10 mouse cellular contexts compared by ENCODE assay signal in genomic region chr11:74590239-74590596, GRCm38 (mm10). TPM values are rescaled to one million over a fixed set of nuclear protein-coding genes. Genes with fewer than 3 reads are reported as not detected.
A peak's percentile ranks its signal among the peaks of the same experiment; 100 is the strongest.
DNase-seq lines count a peak whose midpoint lies in the region; ATAC-seq and TF ChIP-seq lines count a peak whose summit lies in the region.
"Had no signal": no experiment of that assay in that cellular context is flagged by ENCODE, and none has a peak within 500 bp of the region (broad histone marks: within the 10 kb centered on the region; RNA-seq: fewer than 3 reads in every experiment).

No protein-coding gene starts in this region.

- no peak overlapping the region for H3K9ac ChIP-seq in kidney, embryonic 14.5 days (ENCODE audit: low read depth, low read length)
- H3K9ac ChIP-seq in embryonic facial prominence, embryonic 12.5 days = peak overlapping the region; percentile 29; the same call in 1 of the 2 replicates
- peak overlapping the region; percentile 61 for H3K9ac ChIP-seq in hindbrain, postnatal 0 days (replicated peaks; ENCODE audit: low read length)
- peak overlapping the region; percentile 78 for H3K9ac ChIP-seq in midbrain, postnatal 0 days (replicated peaks; ENCODE audit: low read length, poor library complexity, severe bottlenecking)

- no peak for ATAC-seq in kidney, embryonic 14.5 days (ENCODE audit: low FRiP score, low TSS enrichment)
- no peak for ATAC-seq in embryonic facial prominence, embryonic 12.5 days (ENCODE audit: insufficient number of reproducible peaks, insufficient read depth, low FRiP score, low TSS enrichment)
- ATAC-seq in hindbrain, postnatal 0 days = no peak; the same call in 1 of the 2 replicates
- peak; percentile 10; the same call in 1 of the 2 replicates for ATAC-seq in midbrain, postnatal 0 days (ENCODE audit: low FRiP score)

- H3K4me1 ChIP-seq in kidney, embryonic 14.5 days (ENCODE audit: control insufficient read depth, insufficient read depth, low read length) = peaks cover 4% of the 10 kb centered on the region; the same call in 1 of the 2 replicates
- H3K4me1 ChIP-seq in embryonic facial prominence, embryonic 12.5 days = peaks cover 8% of the 10 kb centered on the region; the same call in 1 of the 2 replicates
- H3K4me1 ChIP-seq in hindbrain, postnatal 0 days (ENCODE audit: insufficient read depth, low read length) = peaks cover 11% of the 10 kb centered on the region; the same call in 1 of the 2 replicates
- peaks cover 10% of the 10 kb centered on the region; the same call in 1 of the 2 replicates for H3K4me1 ChIP-seq in midbrain, postnatal 0 days (ENCODE audit: insufficient read depth, low read length)

- no peaks in the 10 kb centered on the region for H3K9me3 ChIP-seq in kidney, embryonic 14.5 days (ENCODE audit: control insufficient read depth, low read length)
- no peaks in the 10 kb centered on the region for H3K9me3 ChIP-seq in embryonic facial prominence, embryonic 12.5 days
- no peaks in the 10 kb centered on the region for H3K9me3 ChIP-seq in hindbrain, postnatal 0 days (ENCODE audit: low read length)
- H3K9me3 ChIP-seq in midbrain, postnatal 0 days (ENCODE audit: low read length) = no peaks in the 10 kb centered on the region

- H3K36me3 ChIP-seq in kidney, embryonic 14.5 days (ENCODE audit: control insufficient read depth, insufficient read depth, low read length) = no peaks in the 10 kb centered on the region
- no peaks in the 10 kb centered on the region for H3K36me3 ChIP-seq in embryonic facial prominence, embryonic 12.5 days
- no peaks in the 10 kb centered on the region for H3K36me3 ChIP-seq in hindbrain, postnatal 0 days (ENCODE audit: insufficient read depth, low read length)
- H3K36me3 ChIP-seq in midbrain, postnatal 0 days (ENCODE audit: insufficient read depth, low read length) = no peaks in the 10 kb centered on the region

- peak overlapping the region; percentile 65 for H3K4me2 ChIP-seq in kidney, embryonic 14.5 days (replicated peaks; ENCODE audit: low read depth, low read length)
- H3K4me2 ChIP-seq in embryonic facial prominence, embryonic 12.5 days (replicated peaks) = peak overlapping the region; percentile 71
- peak overlapping the region; percentile 65 for H3K4me2 ChIP-seq in hindbrain, postnatal 0 days (ENCODE audit: low read depth, low read length)
- peak overlapping the region; percentile 66 for H3K4me2 ChIP-seq in midbrain, postnatal 0 days (ENCODE audit: low read depth, low read length, poor library complexity, severe bottlenecking)

- H3K4me3 ChIP-seq in kidney, embryonic 14.5 days (ENCODE audit: low read length) = peak overlapping the region; percentile 42
- H3K4me3 ChIP-seq in embryonic facial prominence, embryonic 12.5 days = peak overlapping the region; percentile 40
- peak overlapping the region; percentile 50 for H3K4me3 ChIP-seq in hindbrain, postnatal 0 days (ENCODE audit: low read length)
- H3K4me3 ChIP-seq in midbrain, postnatal 0 days (ENCODE audit: low read depth, low read length) = peak overlapping the region; percentile 57

- no peak for TF ChIP-seq CTCF in hindbrain, postnatal 0 days (IDR thresholded peaks at IDR 0.05; ENCODE audit: low read depth)
- TF ChIP-seq CTCF in midbrain, postnatal 0 days (IDR thresholded peaks at IDR 0.05) = no peak

- under 1% methylated on average over 25 of the region's 25 CpGs for WGBS in kidney, embryonic 14.5 days
- WGBS in embryonic facial prominence, embryonic 12.5 days = under 1% methylated on average over 25 of the region's 25 CpGs
- WGBS in hindbrain, postnatal 0 days = under 1% methylated on average over 25 of the region's 25 CpGs
- WGBS in midbrain, postnatal 0 days = under 1% methylated on average over 25 of the region's 25 CpGs

- peaks cover 45% of the 10 kb centered on the region for H3K27me3 ChIP-seq in kidney, embryonic 14.5 days (ENCODE audit: control insufficient read depth, insufficient read depth, low read length)
- peaks cover 55% of the 10 kb centered on the region for H3K27me3 ChIP-seq in embryonic facial prominence, embryonic 12.5 days
- no peaks in the 10 kb centered on the region; the same call in 1 of the 2 replicates for H3K27me3 ChIP-seq in hindbrain, postnatal 0 days (ENCODE audit: insufficient read depth, low read length)
- H3K27me3 ChIP-seq in midbrain, postnatal 0 days (ENCODE audit: insufficient read depth, low read length) = no peaks in the 10 kb centered on the region

- H3K27ac ChIP-seq in kidney, embryonic 14.5 days (ENCODE audit: low read depth, low read length) = no peak overlapping the region
- no peak overlapping the region for H3K27ac ChIP-seq in embryonic facial prominence, embryonic 12.5 days
- peak overlapping the region; percentile 81 for H3K27ac ChIP-seq in hindbrain, postnatal 0 days
- peak overlapping the region; percentile 75 for H3K27ac ChIP-seq in midbrain, postnatal 0 days (ENCODE audit: low read depth, low read length)

- no peak for DNase-seq in kidney, adult 8-10 months
- no peak for DNase-seq in hindbrain, postnatal 0 days (ENCODE audit: low spot score)
- no peak for DNase-seq in midbrain, postnatal 0 days (ENCODE audit: low spot score)
- DNase-seq in retina, postnatal 1 day = no peak
- no peak for DNase-seq in frontal cortex, postnatal 10 days (ENCODE audit: low spot score in 2 of 2)
- DNase-seq in retina, embryonic 14.5 days (ENCODE audit: low spot score) = no peak
- DNase-seq: thymus, adult 18-20 months had no signal

RNA-seq across cellular contexts. Expression of gene Rap1gap2, which starts 20.5 kb away (rescaled TPM):
- polyA plus RNA-seq in kidney, embryonic 14.5 days (2014; fragmentation: Nextera tagmentation; extraction: Ambion mirVana) = 4.1 and 5.0 TPM in 2 replicates
- polyA plus RNA-seq in embryonic facial prominence, embryonic 12.5 days (2016; fragmentation: Nextera tagmentation; extraction: Ambion mirVana) = 3.6 and 3.7 TPM in 2 replicates
- total RNA-seq in hindbrain, postnatal 0 days (2014; rRNA removed) = 48.5 and 55.5 TPM in 2 replicates
- polyA plus RNA-seq in hindbrain, postnatal 0 days (2015; fragmentation: Nextera tagmentation; extraction: Ambion mirVana) = 9.9 and 11.1 TPM in 2 replicates
- total RNA-seq in midbrain, postnatal 0 days (2014; rRNA removed) = 48.2 and 49.1 TPM in 2 replicates
- polyA plus RNA-seq in midbrain, postnatal 0 days (2015; fragmentation: Nextera tagmentation; extraction: Ambion mirVana) = 11.0 and 12.1 TPM in 2 replicates

RNA-seq across cellular contexts. Expression of gene Ccdc92b, which starts 29.2 kb away (rescaled TPM):
- polyA plus RNA-seq in kidney, embryonic 14.5 days (2014; fragmentation: Nextera tagmentation; extraction: Ambion mirVana) = 0.12 and 0.19 TPM in 2 replicates
- 1.4 and 2.0 TPM in 2 replicates for polyA plus RNA-seq in embryonic facial prominence, embryonic 12.5 days (2016; fragmentation: Nextera tagmentation; extraction: Ambion mirVana)
- total RNA-seq in hindbrain, postnatal 0 days (2014; rRNA removed) = 16.8 and 19.5 TPM in 2 replicates
- polyA plus RNA-seq in hindbrain, postnatal 0 days (2015; fragmentation: Nextera tagmentation; extraction: Ambion mirVana) = 3.4 TPM in 2 replicates
- total RNA-seq in midbrain, postnatal 0 days (2014; rRNA removed) = 12.4 and 14.6 TPM in 2 replicates
- polyA plus RNA-seq in midbrain, postnatal 0 days (2015; fragmentation: Nextera tagmentation; extraction: Ambion mirVana) = 3.3 and 3.4 TPM in 2 replicates
- total RNA-seq: CH12.LX had no signal

RNA-seq across cellular contexts. Expression of gene Cluh, which starts 59.1 kb away (rescaled TPM):
- polyA plus RNA-seq in kidney, embryonic 14.5 days (2014; fragmentation: Nextera tagmentation; extraction: Ambion mirVana) = 15.2 and 28.2 TPM in 2 replicates
- polyA plus RNA-seq in embryonic facial prominence, embryonic 12.5 days (2016; fragmentation: Nextera tagmentation; extraction: Ambion mirVana) = 23.8 and 24.4 TPM in 2 replicates
- total RNA-seq in hindbrain, postnatal 0 days (2014; rRNA removed) = 87.1 and 132 TPM in 2 replicates
- 18.7 and 21.3 TPM in 2 replicates for polyA plus RNA-seq in hindbrain, postnatal 0 days (2015; fragmentation: Nextera tagmentation; extraction: Ambion mirVana)
- total RNA-seq in midbrain, postnatal 0 days (2014; rRNA removed) = 71.5 and 106 TPM in 2 replicates
- polyA plus RNA-seq in midbrain, postnatal 0 days (2015; fragmentation: Nextera tagmentation; extraction: Ambion mirVana) = 17.0 and 18.4 TPM in 2 replicates

Comparison
In these comparisons a context has a peak if more than half of its experiments do, and no peak if none do; other contexts are left out.
1. H3K27ac ChIP-seq: peak in hindbrain, postnatal 0 days (single experiment) and midbrain, postnatal 0 days (single experiment); none in kidney, embryonic 14.5 days (single experiment) and embryonic facial prominence, embryonic 12.5 days (single experiment).
2. Peak in every context shown above with its lines, with median percentiles within 50 percentile points of each other: H3K4me2 ChIP-seq and H3K4me3 ChIP-seq.